Comparison of ENCODE assay signal across 19 mouse cellular contexts in the genomic region with DNA sequence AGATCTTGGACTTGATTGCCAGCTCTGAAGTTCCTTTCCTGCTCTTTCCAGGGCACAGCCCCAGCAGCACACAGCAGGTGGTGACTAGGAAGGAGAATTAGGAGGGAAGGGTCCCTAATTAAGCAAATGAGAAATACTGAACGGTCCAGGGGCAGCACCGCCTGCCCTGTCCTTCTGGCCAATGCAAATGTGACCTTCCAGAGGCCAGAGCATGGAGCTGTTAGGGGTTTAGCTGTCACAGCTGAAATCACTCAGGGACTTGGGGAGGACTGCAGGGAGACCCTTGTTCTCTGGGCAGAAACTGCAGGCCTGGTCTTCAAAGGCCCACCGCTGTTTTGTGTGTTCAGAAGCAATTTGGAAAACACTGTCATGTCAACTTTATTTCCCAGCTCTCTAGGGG.
DNase-seq lines count a peak whose midpoint lies in the region; ATAC-seq and TF ChIP-seq lines count a peak whose summit lies in the region.
"Had no signal": no experiment of that assay in that cellular context is flagged by ENCODE, and none has a peak within 500 bp of the region (broad histone marks: within the 10 kb centered on the region; RNA-seq: fewer than 3 reads in every experiment).

No protein-coding gene starts in this region.

- H3K27ac ChIP-seq in forebrain, embryonic 11.5 days (ENCODE audit: low read depth, low read length): no peak overlapping the region
- no peak overlapping the region for H3K27ac ChIP-seq in forebrain, embryonic 13.5 days
- no peak overlapping the region for H3K27ac ChIP-seq in midbrain, embryonic 11.5 days (ENCODE audit: low read depth, low read length)
- H3K27ac ChIP-seq in midbrain, embryonic 15.5 days: no peak overlapping the region
- no peak overlapping the region for H3K27ac ChIP-seq in limb, embryonic 11.5 days (replicated peaks; ENCODE audit: low read depth, low read length)
- H3K27ac ChIP-seq in layer of hippocampus, adult 2 months: no peak overlapping the region
- H3K27ac ChIP-seq: heart, embryonic 10.5 days; left cerebral cortex, adult 2 months; limb, embryonic 13.5 days; liver, embryonic 15.5 days; neural tube, embryonic 15.5 days; stomach, embryonic 15.5 days had no signal

- H3K27me3 ChIP-seq in forebrain, embryonic 11.5 days (ENCODE audit: control insufficient read depth, insufficient read depth, low read length): no peaks in the 10 kb centered on the region
- no peaks in the 10 kb centered on the region for H3K27me3 ChIP-seq in forebrain, embryonic 13.5 days
- no peaks in the 10 kb centered on the region for H3K27me3 ChIP-seq in midbrain, embryonic 11.5 days (ENCODE audit: control insufficient read depth, insufficient read depth, low read length)
- no peaks in the 10 kb centered on the region for H3K27me3 ChIP-seq in midbrain, embryonic 15.5 days (replicated peaks)
- no peaks in the 10 kb centered on the region for H3K27me3 ChIP-seq in limb, embryonic 11.5 days (ENCODE audit: control insufficient read depth, insufficient read depth, low read length)
- H3K27me3 ChIP-seq: limb, embryonic 13.5 days; liver, embryonic 15.5 days; neural tube, embryonic 15.5 days; stomach, embryonic 15.5 days had no signal

- H3K4me2 ChIP-seq in forebrain, embryonic 11.5 days (ENCODE audit: low read depth, low read length, severe bottlenecking): no peak overlapping the region
- H3K4me2 ChIP-seq in forebrain, embryonic 13.5 days: no peak overlapping the region
- H3K4me2 ChIP-seq in midbrain, embryonic 11.5 days: no peak overlapping the region
- H3K4me2 ChIP-seq in midbrain, embryonic 15.5 days: no peak overlapping the region
- no peak overlapping the region for H3K4me2 ChIP-seq in limb, embryonic 11.5 days (ENCODE audit: low read depth, severe bottlenecking)
- H3K4me2 ChIP-seq: limb, embryonic 13.5 days; liver, embryonic 15.5 days; neural tube, embryonic 15.5 days; stomach, embryonic 15.5 days had no signal

- no peak overlapping the region for H3K4me3 ChIP-seq in forebrain, embryonic 11.5 days (ENCODE audit: low read depth, low read length)
- H3K4me3 ChIP-seq in forebrain, embryonic 13.5 days: no peak overlapping the region
- H3K4me3 ChIP-seq in midbrain, embryonic 11.5 days (ENCODE audit: low read depth, low read length): no peak overlapping the region
- H3K4me3 ChIP-seq in midbrain, embryonic 15.5 days: no peak overlapping the region
- H3K4me3 ChIP-seq in limb, embryonic 11.5 days (ENCODE audit: low read depth, low read length): no peak overlapping the region
- H3K4me3 ChIP-seq in layer of hippocampus, adult 2 months: no peak overlapping the region
- H3K4me3 ChIP-seq: heart, embryonic 10.5 days; left cerebral cortex, adult 2 months; limb, embryonic 13.5 days; liver, embryonic 15.5 days; neural tube, embryonic 15.5 days; stomach, embryonic 15.5 days had no signal

- 19% methylated on average over 3 of the region's 3 CpGs for WGBS in forebrain, embryonic 11.5 days
- WGBS in forebrain, embryonic 13.5 days: 19% methylated on average over 3 of the region's 3 CpGs
- 25% methylated on average over 3 of the region's 3 CpGs for WGBS in midbrain, embryonic 11.5 days
- 22% methylated on average over 3 of the region's 3 CpGs for WGBS in midbrain, embryonic 15.5 days
- 11% methylated on average over 3 of the region's 3 CpGs for WGBS in limb, embryonic 11.5 days

- no peaks in the 10 kb centered on the region for H3K36me3 ChIP-seq in forebrain, embryonic 11.5 days (ENCODE audit: control insufficient read depth, insufficient read depth, low read length)
- no peaks in the 10 kb centered on the region for H3K36me3 ChIP-seq in forebrain, embryonic 13.5 days (ENCODE audit: poor library complexity, severe bottlenecking)
- H3K36me3 ChIP-seq in midbrain, embryonic 11.5 days (ENCODE audit: control insufficient read depth, insufficient read depth, low read length): no peaks in the 10 kb centered on the region
- no peaks in the 10 kb centered on the region for H3K36me3 ChIP-seq in midbrain, embryonic 15.5 days (replicated peaks)
- no peaks in the 10 kb centered on the region for H3K36me3 ChIP-seq in limb, embryonic 11.5 days (ENCODE audit: control insufficient read depth, insufficient read depth, low read length)
- H3K36me3 ChIP-seq: heart, embryonic 10.5 days; limb, embryonic 13.5 days; liver, embryonic 15.5 days; neural tube, embryonic 15.5 days; stomach, embryonic 15.5 days had no signal

- 0 out of 2 replicates have a peak, but pooled peaks have one; percentile 10 for ATAC-seq in forebrain, embryonic 11.5 days (replicated peaks; ENCODE audit: low FRiP score)
- ATAC-seq in forebrain, embryonic 13.5 days: no peak
- peak; percentile 48; the same call in 1 of the 2 replicates for ATAC-seq in midbrain, embryonic 11.5 days (ENCODE audit: low FRiP score)
- ATAC-seq in midbrain, embryonic 15.5 days (replicated peaks): no peak
- ATAC-seq in limb, embryonic 11.5 days (ENCODE audit: insufficient number of reproducible peaks, low FRiP score, low TSS enrichment, low read depth): no peak; the same call in 1 of the 2 replicates

- DNase-seq in forebrain, embryonic 11.5 days (ENCODE audit: low spot score): no peak
- no peak for DNase-seq in midbrain, embryonic 11.5 days (ENCODE audit: low spot score, missing footprints)
- DNase-seq in limb, embryonic 11.5 days (ENCODE audit: low spot score): peak; percentile 27
- no peak for DNase-seq in layer of hippocampus, postnatal 36 days
- no peak for DNase-seq in layer of hippocampus, adult 2 months (ENCODE audit: low spot score in 2 of 2)
- no peak for DNase-seq in adrenal gland, postnatal 14 days
- DNase-seq: cerebellum, postnatal 25 days; gastrocnemius, postnatal 25 days; kidney, postnatal 25 days; lung, postnatal 14 days; right cerebral cortex, adult 18-20 months had no signal

- H3K9me3 ChIP-seq in forebrain, embryonic 11.5 days (ENCODE audit: control insufficient read depth, low read length): no peaks in the 10 kb centered on the region
- no peaks in the 10 kb centered on the region for H3K9me3 ChIP-seq in forebrain, embryonic 13.5 days (replicated peaks)
- no peaks in the 10 kb centered on the region for H3K9me3 ChIP-seq in midbrain, embryonic 11.5 days (ENCODE audit: control insufficient read depth, low read length)
- H3K9me3 ChIP-seq in midbrain, embryonic 15.5 days: no peaks in the 10 kb centered on the region
- no peaks in the 10 kb centered on the region for H3K9me3 ChIP-seq in limb, embryonic 11.5 days (ENCODE audit: control insufficient read depth, low read length)
- H3K9me3 ChIP-seq: heart, embryonic 10.5 days; limb, embryonic 13.5 days; liver, embryonic 15.5 days; neural tube, embryonic 15.5 days; stomach, embryonic 15.5 days had no signal

- 0 out of 2 replicates have a peak, but pooled peaks cover 2% of the 10 kb centered on the region for H3K4me1 ChIP-seq in forebrain, embryonic 11.5 days (replicated peaks; ENCODE audit: control insufficient read depth, insufficient read depth, low read length)
- H3K4me1 ChIP-seq in forebrain, embryonic 13.5 days: peaks cover 5% of the 10 kb centered on the region; the same call in 1 of the 2 replicates
- peaks cover 4% of the 10 kb centered on the region for H3K4me1 ChIP-seq in midbrain, embryonic 11.5 days (ENCODE audit: control insufficient read depth, insufficient read depth, low read length)
- H3K4me1 ChIP-seq in midbrain, embryonic 15.5 days: no peaks in the 10 kb centered on the region
- H3K4me1 ChIP-seq in limb, embryonic 11.5 days (ENCODE audit: control insufficient read depth, insufficient read depth, low read length): no peaks in the 10 kb centered on the region
- H3K4me1 ChIP-seq: heart, embryonic 10.5 days; limb, embryonic 13.5 days; liver, embryonic 15.5 days; stomach, embryonic 15.5 days had no signal

- TF ChIP-seq CTCF in layer of hippocampus, adult 2 months (conservative IDR thresholded peaks at IDR 0.05): no peak

- H3K9ac ChIP-seq in forebrain, embryonic 11.5 days (ENCODE audit: low read length): no peak overlapping the region
- no peak overlapping the region for H3K9ac ChIP-seq in forebrain, embryonic 13.5 days
- no peak overlapping the region for H3K9ac ChIP-seq in midbrain, embryonic 11.5 days (ENCODE audit: low read length)
- H3K9ac ChIP-seq in midbrain, embryonic 15.5 days: no peak overlapping the region
- no peak overlapping the region for H3K9ac ChIP-seq in limb, embryonic 11.5 days (ENCODE audit: low read length)
- H3K9ac ChIP-seq: limb, embryonic 13.5 days; liver, embryonic 15.5 days; neural tube, embryonic 15.5 days; stomach, embryonic 15.5 days had no signal

Comparison
In these comparisons a context has a peak if more than half of its experiments do, and no peak if none do; other contexts are left out.
1. ATAC-seq: peak in forebrain, embryonic 11.5 days (single experiment) and midbrain, embryonic 11.5 days (single experiment); none in forebrain, embryonic 13.5 days (single experiment), midbrain, embryonic 15.5 days (single experiment) and limb, embryonic 11.5 days (single experiment).